Mouse (Mus musculus) stomach, postnatal 0 days (tissue): ENCODE data around the gene Olfr679. TPM values are rescaled to one million over a fixed set of nuclear protein-coding genes. Genes with fewer than 3 reads are reported as not detected.

Experiments
- ATAC-seq: fragments of 200-750 bp; cut with Nextera tagmentation; 2 replicates; pipeline ENCODE4 v1.8.0; 2017; ENCODE audit not compliant: low FRiP score, low TSS enrichment
- DNase-seq: peaks from one replicate; pipeline ENCODE4 v3.0.0-alpha.2; 2016; ENCODE audit warnings: low spot score
- H3K27ac ChIP-seq: fragments of 300-500 bp; sonication (generic); replicated peaks from 2 replicates; pipeline ENCODE4 v1.5.1; 2014; ENCODE audit warnings: mild to moderate bottlenecking, control low read depth
- H3K27me3 ChIP-seq: fragments of 300-500 bp; sonication (generic); 2 replicates; pipeline ENCODE4 v1.6.1; 2014; ENCODE audit warnings: low read length; ENCODE audit not compliant: control insufficient read depth, insufficient read depth
- H3K36me3 ChIP-seq: fragments of 300-500 bp; sonication (generic); 2 replicates; pipeline ENCODE4 v1.6.1; 2014; ENCODE audit warnings: low read length, mixed read lengths; ENCODE audit not compliant: control insufficient read depth, insufficient read depth
- H3K4me1 ChIP-seq: fragments of 300-500 bp; sonication (generic); replicated peaks from 2 replicates; pipeline ENCODE4 v1.6.1; 2014; ENCODE audit warnings: antibody characterized with exemption; ENCODE audit not compliant: control insufficient read depth, insufficient read depth
- H3K4me2 ChIP-seq: fragments of 300-500 bp; sonication (generic); replicated peaks from 2 replicates; pipeline ENCODE4 v1.6.1; 2014; ENCODE audit warnings: low read depth, mild to moderate bottlenecking, control low read depth, moderate library complexity
- H3K4me3 ChIP-seq: fragments of 300-500 bp; sonication (generic); 2 replicates; pipeline ENCODE4 v1.5.1; 2014; ENCODE audit warnings: low read depth, low read length, control low read depth
- H3K9ac ChIP-seq: fragments of 300-500 bp; sonication (generic); 2 replicates; pipeline ENCODE4 v1.6.1; 2014; ENCODE audit warnings: mild to moderate bottlenecking, low read length, control low read depth, mixed read lengths
- H3K9me3 ChIP-seq: fragments of 300-500 bp; sonication (generic); 2 replicates; pipeline ENCODE4 v1.6.1; 2016; ENCODE audit warnings: low read length; ENCODE audit not compliant: control insufficient read depth
- CTCF ChIP-seq: IDR thresholded peaks from 2 replicates; pipeline ENCODE4 v1.5.1; 2016; ENCODE audit warnings: antibody characterized with exemption, low read depth, mild to moderate bottlenecking, moderate library complexity
- EP300 ChIP-seq: optimal IDR thresholded peaks from 2 replicates; pipeline ENCODE3; 2016; ENCODE audit warnings: antibody characterized with exemption
- polyA plus RNA-seq: library from polyadenylated mRNA; unstranded; fragments of >200 nt; fragmentation: Nextera tagmentation; extraction: Ambion mirVana; gene quantifications from 2 replicates; pipeline ENCODE4 v1.2.1, GENCODE M21; 2015

Olfr679 gene
- polyA plus RNA-seq, 1 experiment from 2014 or later: not detected

GRCm38 (mm10) chr7:105116536-105116935, 35.5 kb downstream of the Olfr679 start, which contains the start of gene Olfr681:
Olfr681 (plus strand) TSS chr7:105116836.
- no peak within 1 kb of the TSS for H3K27ac ChIP-seq
- H3K9ac ChIP-seq: no peak within 1 kb of the TSS
- H3K9me3 ChIP-seq: no peaks in the 10 kb centered on the region
- no peak within 1 kb of the TSS for H3K4me2 ChIP-seq
- TF ChIP-seq EP300 (no peak), CTCF (no peak)
- H3K4me3 ChIP-seq: no peak within 1 kb of the TSS
- no peaks in the 10 kb centered on the region for H3K27me3 ChIP-seq
- H3K36me3 ChIP-seq: no peaks in the 10 kb centered on the region
- no peak for ATAC-seq
- DNase-seq: no peak
- no peaks in the 10 kb centered on the region for H3K4me1 ChIP-seq

Other genes starting within 250 kb of the Olfr679 start
- gene Usp17lb, start 238.6 kb upstream of the Olfr679 start, polyA plus RNA-seq: not detected in 2 replicates
- gene Usp17la, start 224.2 kb upstream of the Olfr679 start, polyA plus RNA-seq: not detected in 2 replicates
- gene Olfr665, start 203.2 kb upstream of the Olfr679 start, polyA plus RNA-seq: not detected in 2 replicates
- gene Olfr666, start 185.3 kb upstream of the Olfr679 start, polyA plus RNA-seq: 0.10 TPM in 1 of 2 replicates, not detected in the other
- not detected in 2 replicates for gene Olfr667, start 159.7 kb upstream of the Olfr679 start, polyA plus RNA-seq
- not detected in 2 replicates for gene Olfr668, start 153.1 kb upstream of the Olfr679 start, polyA plus RNA-seq
- not detected in 2 replicates for gene Olfr669, start 147.0 kb upstream of the Olfr679 start, polyA plus RNA-seq
- not detected in 2 replicates for gene Olfr670, start 118.6 kb upstream of the Olfr679 start, polyA plus RNA-seq
- gene Olfr671, start 102.1 kb upstream of the Olfr679 start, polyA plus RNA-seq: not detected in 2 replicates
- gene Olfr672, start 79.2 kb upstream of the Olfr679 start, polyA plus RNA-seq: not detected in 2 replicates
- not detected in 2 replicates for gene Olfr675, start 52.7 kb upstream of the Olfr679 start, polyA plus RNA-seq
- gene Olfr676, start 48.5 kb upstream of the Olfr679 start, polyA plus RNA-seq: not detected in 2 replicates
- gene Olfr677, start 29.8 kb upstream of the Olfr679 start, polyA plus RNA-seq: not detected in 2 replicates
- not detected in 2 replicates for gene Olfr678, start 16.7 kb upstream of the Olfr679 start, polyA plus RNA-seq
- gene Olfr680-ps1, start 11.6 kb downstream of the Olfr679 start, polyA plus RNA-seq: not detected in 2 replicates
- gene Olfr681, start 35.6 kb downstream of the Olfr679 start, polyA plus RNA-seq: 0.02 TPM in 1 of 2 replicates, not detected in the other
- not detected in 2 replicates for gene Olfr683, start 65.8 kb downstream of the Olfr679 start, polyA plus RNA-seq
- gene Olfr684, start 82.4 kb downstream of the Olfr679 start, polyA plus RNA-seq: not detected in 2 replicates
- gene Olfr685, start 104.8 kb downstream of the Olfr679 start, polyA plus RNA-seq: not detected in 2 replicates
- not detected in 2 replicates for gene Olfr686, start 126.3 kb downstream of the Olfr679 start, polyA plus RNA-seq
- not detected in 2 replicates for gene Olfr688, start 206.9 kb downstream of the Olfr679 start, polyA plus RNA-seq
- gene Olfr689, start 230.0 kb downstream of the Olfr679 start, polyA plus RNA-seq: 0.04 TPM in 1 of 2 replicates, not detected in the other